Mouse (Mus musculus) right cerebral cortex, postnatal 36 days (tissue): ENCODE measurements around the gene Olfr566.

Experiments used
- DNase-seq, 2 experiments: peaks; one replicate each; pipeline ENCODE4 v3.0.0; 2022; ENCODE audit warnings: low spot score in 2 of 2, mixed read lengths in 1 of 2

Gene Olfr566

DNA sequence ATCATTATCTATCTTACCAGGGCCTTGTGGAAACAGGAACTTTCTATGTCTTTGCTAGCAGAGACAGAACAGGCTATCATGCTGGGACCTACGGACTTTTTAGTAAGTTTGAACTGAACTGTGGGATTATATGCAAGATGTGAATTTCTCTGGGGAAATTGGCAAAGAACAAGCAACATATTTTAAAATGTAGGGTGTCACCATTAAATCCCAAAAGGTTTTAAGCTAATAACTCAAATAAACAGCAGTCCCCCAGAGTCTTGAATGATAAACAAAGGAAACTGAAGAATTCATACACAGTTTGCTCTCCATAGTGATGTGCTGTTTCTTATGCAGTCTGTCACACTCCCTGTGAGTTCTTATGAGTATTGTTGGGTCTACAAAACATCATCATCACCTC is at the start of gene Olfr566:
TSS of gene Olfr566 (minus strand) at position 101 of the 400 bp plus-strand sequence.
- DNase-seq = no peak

DNA sequence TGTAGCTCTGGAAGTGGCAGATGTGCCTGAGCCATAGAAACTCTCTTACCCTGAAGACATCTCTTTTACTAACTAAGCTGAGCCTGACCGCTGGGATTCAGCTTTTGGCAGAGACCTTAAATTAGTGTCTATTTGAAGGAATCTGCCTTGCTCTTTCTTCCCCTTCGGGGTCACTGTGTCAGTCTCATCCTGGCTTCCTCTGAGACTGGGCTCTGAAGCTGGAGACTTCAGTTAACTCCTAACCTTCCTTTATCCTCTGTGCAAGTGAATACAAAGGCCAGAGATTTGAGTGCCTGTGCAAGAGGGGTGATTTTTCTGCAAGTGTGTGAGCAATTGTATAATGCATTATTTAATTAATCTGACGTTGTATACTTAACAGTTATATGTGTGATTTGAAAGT is 32.2 kb upstream of the Olfr566 start, which contains the start of gene Olfr569:
TSS of gene Olfr569 (minus strand) at position 101 of the 400 bp plus-strand sequence.
- DNase-seq = no peak

DNA sequence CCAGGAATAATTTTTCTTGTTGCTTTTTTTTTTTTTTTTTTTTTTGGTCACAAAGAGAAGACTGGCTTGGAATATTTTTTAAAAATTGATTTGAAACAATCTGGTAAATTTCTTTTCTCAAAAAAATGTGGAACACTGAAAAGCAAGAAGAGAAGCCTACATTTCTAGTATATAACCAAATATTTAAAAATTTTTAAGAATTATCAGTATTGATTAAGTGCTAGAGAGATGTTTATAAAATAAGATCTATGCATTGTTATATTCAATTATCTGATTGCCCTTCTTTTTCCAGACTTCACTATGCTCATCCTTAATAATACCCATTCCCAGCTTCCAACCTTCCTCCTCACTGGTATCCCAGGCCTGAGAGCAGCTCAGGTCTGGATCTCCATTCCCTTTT is 18.3 kb upstream of the Olfr566 start, which contains the start of gene Olfr568:
TSS of gene Olfr568 (plus strand) at position 301 of the 400 bp plus-strand sequence.
- DNase-seq = no peak

- DNase-seq = no peak
These were observed 2.8 kb downstream of the Olfr566 start for GRCm38 (mm10) chr7:102855807-102856206.
